Mouse (Mus musculus): ENCODE measurements at regions not wholly inside any gene's neighbourhood (a gene's known extent, or its start where the extent isn't known, plus 50 kb on each side); places are given as distances from the start of the nearest gene placed in this dataset.

DNA sequence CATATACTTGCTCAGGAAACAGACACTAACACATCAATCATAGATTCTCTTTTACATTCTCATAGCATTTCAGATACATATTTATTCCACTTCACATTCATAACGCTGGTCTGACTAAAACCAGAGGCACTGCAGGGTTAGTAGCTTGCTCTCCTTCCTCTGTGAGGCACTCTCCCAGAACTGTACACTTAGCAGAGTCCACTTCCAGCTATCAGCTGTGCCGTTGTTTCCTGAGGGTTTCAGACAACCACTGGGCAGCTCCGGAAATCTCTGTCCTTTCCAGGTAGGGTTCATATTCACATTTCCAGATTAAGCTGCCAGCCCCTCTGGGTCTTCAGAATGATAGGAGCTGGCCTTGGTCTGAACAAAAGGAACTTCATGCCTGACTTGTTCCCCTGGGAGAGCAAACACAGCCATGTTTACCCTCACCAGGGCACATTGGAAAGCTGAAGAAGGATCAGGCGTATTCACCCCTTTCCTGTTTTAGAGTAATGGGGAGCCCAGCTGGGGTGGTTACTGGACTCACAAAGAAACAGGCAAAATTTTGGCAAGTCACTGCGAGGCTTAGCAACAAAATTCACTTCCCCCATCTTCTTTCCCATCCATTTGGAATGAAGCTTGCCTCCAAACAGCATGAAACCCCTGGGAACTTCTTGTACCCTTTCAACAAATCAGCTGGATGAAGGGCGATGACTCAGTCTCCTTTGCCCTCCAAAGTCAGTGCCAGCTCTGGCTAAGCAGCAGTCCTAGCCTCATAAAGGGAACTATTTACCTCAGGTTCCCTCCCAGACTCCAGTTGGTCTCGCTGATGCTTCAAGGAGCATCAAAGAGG, 622.0 kb downstream of the Sqor start:
- Histone ChIP-seq H3K4me3 (ENCODE audit: low read depth, low read length) (no peak overlapping the region), H3K9ac (ENCODE audit: low read depth, low read length) (no peak overlapping the region), H3K4me2 (replicated peaks; ENCODE audit: low read depth) (no peak overlapping the region), H3K27me3 (replicated peaks; ENCODE audit: control insufficient read depth, insufficient read depth, low read length) (no peaks in the 10 kb centered on the region), H3K27ac (ENCODE audit: low read depth, low read length) (no peak overlapping the region), H3K4me1 (replicated peaks; ENCODE audit: control insufficient read depth, insufficient read depth, low read length) (no peaks in the 10 kb centered on the region), H3K36me3 (ENCODE audit: control insufficient read depth, insufficient read depth) (no peaks in the 10 kb centered on the region), H3K9me3 (ENCODE audit: control insufficient read depth) (no peaks in the 10 kb centered on the region)
- ATAC-seq: no peak
- TF ChIP-seq CTCF (IDR thresholded peaks at IDR 0.05; ENCODE audit: low read depth): no peak
- 54% methylated on average over 7 of the region's 7 CpGs for WGBS

- no peaks in the 10 kb centered on the region for H3K27me3 ChIP-seq (replicated peaks; ENCODE audit: control insufficient read depth, insufficient read depth, low read length)
- no peaks in the 10 kb centered on the region for H3K36me3 ChIP-seq (ENCODE audit: control insufficient read depth, insufficient read depth)
- H3K4me1 ChIP-seq (replicated peaks; ENCODE audit: control insufficient read depth, insufficient read depth, low read length): no peaks in the 10 kb centered on the region
- no peak overlapping the region for H3K4me3 ChIP-seq (ENCODE audit: low read depth, low read length)
- no peak overlapping the region for H3K4me2 ChIP-seq (replicated peaks; ENCODE audit: low read depth)
- ATAC-seq: no peak
- no peaks in the 10 kb centered on the region for H3K9me3 ChIP-seq (ENCODE audit: control insufficient read depth)
- no peak overlapping the region for H3K27ac ChIP-seq (ENCODE audit: low read depth, low read length)
- H3K9ac ChIP-seq (ENCODE audit: low read depth, low read length): no peak overlapping the region
- 85% methylated on average over 1 of the region's 1 CpGs for WGBS
- TF ChIP-seq CTCF (IDR thresholded peaks at IDR 0.05; ENCODE audit: low read depth): no peak
Measured at GRCm38 (mm10) chr2:123390981-123391380, 625.9 kb downstream of the Sqor start.

GRCm38 (mm10) chr2:123394296-123394695, 629.3 kb downstream of the Sqor start:
- TF ChIP-seq CTCF (IDR thresholded peaks at IDR 0.05; ENCODE audit: low read depth): no peak
- H3K27me3 ChIP-seq (replicated peaks; ENCODE audit: control insufficient read depth, insufficient read depth, low read length): no peaks in the 10 kb centered on the region
- H3K4me2 ChIP-seq (replicated peaks; ENCODE audit: low read depth): no peak overlapping the region
- H3K9me3 ChIP-seq (ENCODE audit: control insufficient read depth): no peaks in the 10 kb centered on the region
- no peak overlapping the region for H3K9ac ChIP-seq (ENCODE audit: low read depth, low read length)
- H3K36me3 ChIP-seq (ENCODE audit: control insufficient read depth, insufficient read depth): no peaks in the 10 kb centered on the region
- 91% methylated on average over 3 of the region's 3 CpGs for WGBS
- H3K27ac ChIP-seq (ENCODE audit: low read depth, low read length): no peak overlapping the region
- no peak for ATAC-seq
- no peaks in the 10 kb centered on the region for H3K4me1 ChIP-seq (replicated peaks; ENCODE audit: control insufficient read depth, insufficient read depth, low read length)
- no peak overlapping the region for H3K4me3 ChIP-seq (ENCODE audit: low read depth, low read length)

GRCm38 (mm10) chr2:123397551-123397950, 632.5 kb downstream of the Sqor start:
- Histone ChIP-seq H3K4me2 (replicated peaks; ENCODE audit: low read depth) (no peak overlapping the region), H3K36me3 (ENCODE audit: control insufficient read depth, insufficient read depth) (no peaks in the 10 kb centered on the region), H3K9ac (ENCODE audit: low read depth, low read length) (no peak overlapping the region), H3K4me3 (ENCODE audit: low read depth, low read length) (no peak overlapping the region), H3K27ac (ENCODE audit: low read depth, low read length) (no peak overlapping the region), H3K4me1 (replicated peaks; ENCODE audit: control insufficient read depth, insufficient read depth, low read length) (no peaks in the 10 kb centered on the region), H3K27me3 (replicated peaks; ENCODE audit: control insufficient read depth, insufficient read depth, low read length) (no peaks in the 10 kb centered on the region), H3K9me3 (ENCODE audit: control insufficient read depth) (no peaks in the 10 kb centered on the region)
- ATAC-seq: no peak
- TF ChIP-seq CTCF (IDR thresholded peaks at IDR 0.05; ENCODE audit: low read depth): no peak
- 56% methylated on average over 1 of the region's 1 CpGs for WGBS

DNA sequence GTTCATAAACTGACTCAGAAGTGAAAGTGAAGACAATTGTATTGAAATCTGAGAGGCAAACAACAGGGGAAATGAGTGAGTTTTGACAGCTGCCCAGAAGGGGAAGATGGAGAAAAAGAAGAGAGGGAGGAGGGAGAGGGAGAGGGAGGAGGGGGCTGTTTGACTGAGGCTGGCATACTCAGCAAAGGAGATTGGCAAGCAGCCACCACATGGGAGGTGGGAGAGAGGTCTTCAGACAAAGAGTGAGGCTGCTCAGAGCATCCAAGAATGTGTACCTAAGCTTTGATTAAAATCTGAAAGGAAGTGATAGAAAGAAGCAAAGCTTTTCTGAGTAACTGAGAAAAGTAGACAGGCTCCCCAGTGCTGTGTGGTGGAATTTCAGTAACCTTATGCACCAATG, 636.0 kb downstream of the Sqor start:
- no peaks in the 10 kb centered on the region for H3K36me3 ChIP-seq (ENCODE audit: control insufficient read depth, insufficient read depth)
- no peak for TF ChIP-seq CTCF (IDR thresholded peaks at IDR 0.05; ENCODE audit: low read depth)
- ATAC-seq: no peak

GRCm38 (mm10) chr2:123409075-123409474, 644.0 kb downstream of the Sqor start:
- WGBS: 48% methylated on average over 3 of the region's 3 CpGs
- no peak overlapping the region for H3K4me2 ChIP-seq (replicated peaks; ENCODE audit: low read depth)
- no peaks in the 10 kb centered on the region for H3K9me3 ChIP-seq (ENCODE audit: control insufficient read depth)
- H3K27me3 ChIP-seq (replicated peaks; ENCODE audit: control insufficient read depth, insufficient read depth, low read length): no peaks in the 10 kb centered on the region
- no peak for TF ChIP-seq CTCF (IDR thresholded peaks at IDR 0.05; ENCODE audit: low read depth)
- H3K4me1 ChIP-seq (replicated peaks; ENCODE audit: control insufficient read depth, insufficient read depth, low read length): no peaks in the 10 kb centered on the region
- no peak overlapping the region for H3K4me3 ChIP-seq (ENCODE audit: low read depth, low read length)
- no peak overlapping the region for H3K9ac ChIP-seq (ENCODE audit: low read depth, low read length)
- H3K36me3 ChIP-seq (ENCODE audit: control insufficient read depth, insufficient read depth): no peaks in the 10 kb centered on the region
- no peak for ATAC-seq
- H3K27ac ChIP-seq (ENCODE audit: low read depth, low read length): no peak overlapping the region

More for the DNA sequence above, 636.0 kb downstream of the Sqor start:
- H3K9ac ChIP-seq (ENCODE audit: low read depth, low read length): no peak overlapping the region
- H3K4me2 ChIP-seq (replicated peaks; ENCODE audit: low read depth): no peak overlapping the region
- H3K9me3 ChIP-seq (ENCODE audit: control insufficient read depth): no peaks in the 10 kb centered on the region
- no peak overlapping the region for H3K27ac ChIP-seq (ENCODE audit: low read depth, low read length)
- no peak overlapping the region for H3K4me3 ChIP-seq (ENCODE audit: low read depth, low read length)
- no peaks in the 10 kb centered on the region for H3K4me1 ChIP-seq (replicated peaks; ENCODE audit: control insufficient read depth, insufficient read depth, low read length)
- H3K27me3 ChIP-seq (replicated peaks; ENCODE audit: control insufficient read depth, insufficient read depth, low read length): no peaks in the 10 kb centered on the region

All from intestine, postnatal 0 days (tissue).